Mouse (Mus musculus) myocyte (in vitro differentiated cells): Measurements from ENCODE around the gene Slc25a40. TPM values are rescaled to one million over a fixed set of nuclear protein-coding genes. Genes with fewer than 3 reads are reported as not detected.

ENCODE experiments used
- H3K27me3 ChIP-seq: one replicate; pipeline ENCODE4 v1.6.1; 2011; ENCODE audit not compliant: control insufficient read depth, insufficient read depth, insufficient read length
- H3K36me3 ChIP-seq: one replicate; pipeline ENCODE4 v1.6.1; 2011; ENCODE audit not compliant: control insufficient read depth, insufficient read depth
- H3K4me2 ChIP-seq: one replicate; pipeline ENCODE4 v1.6.1; 2011; ENCODE audit warnings: low read depth, control low read depth
- H3K4me3 ChIP-seq: one replicate; pipeline ENCODE4 v1.5.1; 2011; ENCODE audit warnings: mild to moderate bottlenecking, control low read depth, moderate library complexity
- H3K79me2 ChIP-seq: one replicate; pipeline ENCODE4 v1.6.1; 2011; ENCODE audit not compliant: control insufficient read depth, insufficient read depth
- H3ac ChIP-seq: one replicate; pipeline ENCODE4 v1.6.1; 2011; ENCODE audit not compliant: control insufficient read depth, insufficient read length
- CEBPB ChIP-seq: IDR thresholded peaks from 2 replicates; pipeline ENCODE4 v1.6.1; 2011; ENCODE audit warnings: mild to moderate bottlenecking, moderate library complexity; ENCODE audit not compliant: poor library complexity, insufficient read depth, severe bottlenecking
- E2F4 ChIP-seq: IDR thresholded peaks from one replicate; pipeline ENCODE4 v1.6.1; 2011; ENCODE audit warnings: mild to moderate bottlenecking, control low read depth, moderate library complexity; ENCODE audit not compliant: insufficient read depth
- MAX ChIP-seq: IDR thresholded peaks from one replicate; pipeline ENCODE4 v1.6.1; 2011; ENCODE audit warnings: low read depth, mild to moderate bottlenecking, control low read depth
- MYOD1 ChIP-seq, 3 experiments: IDR thresholded peaks; one replicate each; pipeline ENCODE4 v1.6.1; 2011; ENCODE audit warnings: control low read depth in 2 of 3, low read depth in 2 of 3, mild to moderate bottlenecking in 2 of 3, moderate library complexity in 1 of 3; ENCODE audit not compliant: insufficient read length in 2 of 3, control insufficient read depth in 1 of 3
- MYOG ChIP-seq, 3 experiments: IDR thresholded peaks; one replicate each; pipeline ENCODE4 v1.6.1; 2011; ENCODE audit warnings: control low read depth in 2 of 3, low read depth in 2 of 3, mild to moderate bottlenecking in 2 of 3; ENCODE audit not compliant: insufficient read length in 2 of 3, control insufficient read depth in 1 of 3, insufficient read depth in 1 of 3
- POLR2A ChIP-seq: IDR thresholded peaks from one replicate; pipeline ENCODE4 v1.6.1; 2011; ENCODE audit warnings: low read depth, mild to moderate bottlenecking, control low read depth, moderate library complexity; ENCODE audit not compliant: insufficient read length
- POLR2AphosphoS2 ChIP-seq: IDR thresholded peaks from one replicate; pipeline ENCODE4 v1.6.1; 2011; ENCODE audit warnings: low read depth, control low read depth; ENCODE audit not compliant: insufficient read length
- REST ChIP-seq: IDR thresholded peaks from one replicate; pipeline ENCODE4 v1.6.1; 2011; ENCODE audit warnings: mild to moderate bottlenecking, control low read depth, moderate library complexity; ENCODE audit not compliant: insufficient read depth, insufficient read length
- SRF ChIP-seq: IDR thresholded peaks from one replicate; pipeline ENCODE4 v1.6.1; 2011; ENCODE audit warnings: low read depth; ENCODE audit not compliant: control insufficient read depth, insufficient read length
- TCF3 ChIP-seq: IDR thresholded peaks from one replicate; pipeline ENCODE4 v1.6.1; 2011; ENCODE audit warnings: low read depth, control low read depth; ENCODE audit not compliant: insufficient read length
- USF1 ChIP-seq: IDR thresholded peaks from one replicate; pipeline ENCODE4 v1.6.1; 2011; ENCODE audit warnings: low read depth, mild to moderate bottlenecking, control low read depth, moderate library complexity
- polyA plus RNA-seq: library from polyadenylated mRNA; unstranded; fragments of >200 nt; fragmentation: generic; extraction: Trizol; gene quantifications from one replicate; pipeline ENCODE4 v1.2.1, GENCODE M21; 2012; ENCODE audit warnings: missing spikeins

The Slc25a40 gene
- polyA plus RNA-seq, 1 experiment: 4.5 TPM

- H3K36me3 ChIP-seq: peaks cover 10% of the 10 kb centered on the region
- peak overlapping the region; percentile 52 for H3K4me2 ChIP-seq
- no peak for TF ChIP-seq CEBPB
- H3K4me3 ChIP-seq: peak overlapping the region; percentile 65
- H3ac ChIP-seq: peak overlapping the region; percentile 75
- peaks cover 63% of the 10 kb centered on the region for H3K79me2 ChIP-seq
- no peaks in the 10 kb centered on the region for H3K27me3 ChIP-seq
These were observed 1.2 kb upstream of the Slc25a40 start for GRCm38 (mm10) chr5:8421424-8421823.

- Histone ChIP-seq H3K79me2 (peaks cover 46% of the 10 kb centered on the region), H3K27me3 (no peaks in the 10 kb centered on the region), H3K36me3 (peaks cover 4% of the 10 kb centered on the region), H3K4me3 (peak overlapping the region; percentile 65), H3ac (peak overlapping the region; percentile 75), H3K4me2 (peak overlapping the region; percentile 84)
- TF ChIP-seq POLR2AphosphoS2 (peak; percentile 84), MYOG (IDR thresholded peaks at IDR 0.05; ENCODE audit: control insufficient read depth in 1 of 3, insufficient read depth in 1 of 3, insufficient read length in 2 of 3, low read depth in 2 of 3) (peak in 1 of 3 experiments; percentile 35), REST (no peak), TCF3 (no peak), MYOD1 (IDR thresholded peaks at IDR 0.05; ENCODE audit: control insufficient read depth in 1 of 3, insufficient read length in 2 of 3, low read depth in 2 of 3) (no peak)
These were observed 580 bp downstream of the Slc25a40 start for GRCm38 (mm10) chr5:8422932-8423928.

GRCm38 (mm10) chr5:8424116-8424515 lies 1.5 kb downstream of the Slc25a40 start:
- no peaks in the 10 kb centered on the region for H3K27me3 ChIP-seq
- TF ChIP-seq POLR2AphosphoS2 (no peak), MAX (no peak)
- peak overlapping the region; percentile 84 for H3K4me2 ChIP-seq
- no peak overlapping the region for H3ac ChIP-seq
- peak overlapping the region; percentile 65 for H3K4me3 ChIP-seq
- no peaks in the 10 kb centered on the region for H3K36me3 ChIP-seq
- peaks cover 38% of the 10 kb centered on the region for H3K79me2 ChIP-seq

- Histone ChIP-seq H3K4me3 (no peak overlapping the region), H3K36me3 (no peaks in the 10 kb centered on the region), H3K4me2 (no peak overlapping the region), H3ac (no peak overlapping the region), H3K79me2 (peaks cover 24% of the 10 kb centered on the region), H3K27me3 (no peaks in the 10 kb centered on the region)
- TF ChIP-seq E2F4 (no peak), CEBPB (no peak), REST (no peak), TCF3 (no peak), POLR2AphosphoS2 (no peak), POLR2A (no peak), USF1 (no peak), MYOG (IDR thresholded peaks at IDR 0.05; ENCODE audit: control insufficient read depth in 1 of 3, insufficient read depth in 1 of 3, insufficient read length in 2 of 3, low read depth in 2 of 3) (no peak), MAX (no peak), SRF (no peak), MYOD1 (IDR thresholded peaks at IDR 0.05; ENCODE audit: control insufficient read depth in 1 of 3, insufficient read length in 2 of 3, low read depth in 2 of 3) (no peak)
These were observed 3.2 kb downstream of the Slc25a40 start for GRCm38 (mm10) chr5:8425899-8426298.

- Histone ChIP-seq H3K79me2 (no peaks in the 10 kb centered on the region), H3K36me3 (peaks cover 11% of the 10 kb centered on the region), H3K4me3 (no peak overlapping the region), H3ac (no peak overlapping the region), H3K4me2 (no peak overlapping the region), H3K27me3 (no peaks in the 10 kb centered on the region)
- TF ChIP-seq USF1: no peak
These were observed 15.0 kb downstream of the Slc25a40 start for GRCm38 (mm10) chr5:8437481-8438156.
